Mouse (Mus musculus) brain, embryonic 14.5 days (tissue): ENCODE results near the gene Oprl1. TPM values are rescaled to one million over a fixed set of nuclear protein-coding genes. Genes with fewer than 3 reads are reported as not detected.

ENCODE experiments used
- DNase-seq: peaks from one replicate; pipeline ENCODE4 v3.0.0-alpha.2; 2011; ENCODE audit warnings: low read depth
- CTCF ChIP-seq: fragments of 200-500 bp; IDR thresholded peaks from 2 replicates; pipeline ENCODE4 v1.5.1; 2012; ENCODE audit warnings: inconsistent platforms, mild to moderate bottlenecking, moderate library complexity, borderline replicate concordance; ENCODE audit not compliant: insufficient read depth, insufficient read length; ENCODE audit errors: extremely low read depth
- POLR2A ChIP-seq: fragments of 200-500 bp; IDR thresholded peaks from 2 replicates; pipeline ENCODE4 v1.6.1; 2012; ENCODE audit warnings: mild to moderate bottlenecking, inconsistent platforms, borderline replicate concordance; ENCODE audit not compliant: poor library complexity, insufficient read depth, insufficient read length, severe bottlenecking; ENCODE audit errors: extremely low read depth
- polyA plus RNA-seq: library from polyadenylated mRNA; depleted of rRNA; stranded (reverse); fragments of >200 nt; gene quantifications from 2 replicates; pipeline ENCODE4 v1.2.3, GENCODE M21; 2012

Gene Oprl1
- polyA plus RNA-seq, 1 experiment = 102 TPM

GRCm38 (mm10) chr2:181680716-181681117 lies 34.1 kb upstream of the Oprl1 start:
- peak; percentile 42 for DNase-seq
- TF ChIP-seq POLR2A (no peak), CTCF (no peak)

GRCm38 (mm10) chr2:181681978-181682377 lies 32.8 kb upstream of the Oprl1 start:
- DNase-seq = no peak
- no peak for TF ChIP-seq POLR2A
- no peak for TF ChIP-seq CTCF

- TF ChIP-seq CTCF (no peak), POLR2A (no peak)
- no peak for DNase-seq
These were observed 31.4 kb upstream of the Oprl1 start for GRCm38 (mm10) chr2:181683381-181683780.

GRCm38 (mm10) chr2:181684713-181685112 lies 30.1 kb upstream of the Oprl1 start:
- TF ChIP-seq POLR2A = no peak
- TF ChIP-seq CTCF = no peak
- DNase-seq = no peak

GRCm38 (mm10) chr2:181685686-181686085 lies 29.1 kb upstream of the Oprl1 start:
- TF ChIP-seq POLR2A (no peak), CTCF (no peak)
- DNase-seq = no peak

GRCm38 (mm10) chr2:181687586-181687985 lies 27.2 kb upstream of the Oprl1 start:
- DNase-seq = no peak

DNA sequence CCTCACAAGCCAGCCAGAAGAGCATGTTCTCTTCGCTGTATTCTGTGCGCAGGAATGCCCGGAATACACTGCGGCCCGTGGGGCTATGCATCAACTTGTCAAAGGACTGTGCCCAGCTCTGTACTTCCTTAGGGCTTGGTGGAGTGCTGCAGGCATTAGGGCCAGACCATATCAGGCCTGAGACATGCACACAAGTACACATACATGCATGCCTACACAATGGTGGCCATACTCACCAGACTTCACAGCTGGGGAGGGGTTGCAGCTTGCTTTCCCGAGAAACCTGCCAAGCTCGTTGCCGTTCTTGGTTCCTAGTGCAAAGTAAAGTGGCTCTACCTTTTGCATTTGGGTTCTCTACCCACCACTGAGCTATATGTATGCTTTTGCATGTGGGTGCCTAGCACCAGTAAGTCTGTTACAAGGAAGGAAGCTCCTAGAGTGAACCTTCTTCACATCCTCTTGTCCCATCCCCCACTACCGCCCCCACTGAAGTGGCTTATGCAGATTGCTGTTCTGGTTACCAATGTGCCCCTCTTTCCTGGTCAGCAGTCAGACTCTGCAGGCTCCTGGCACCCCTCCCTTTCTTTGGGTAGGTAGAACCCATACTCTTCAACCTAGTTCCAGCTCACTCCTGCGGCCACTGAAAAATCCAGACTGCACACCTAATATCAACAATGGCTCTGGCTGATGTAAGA lies 25.2 kb upstream of the Oprl1 start:
- no peak for DNase-seq
- TF ChIP-seq CTCF (no peak), POLR2A (no peak)

More at GRCm38 (mm10) chr2:181687586-181687985, 27.2 kb upstream of the Oprl1 start:
- TF ChIP-seq CTCF (no peak), POLR2A (no peak)

DNA sequence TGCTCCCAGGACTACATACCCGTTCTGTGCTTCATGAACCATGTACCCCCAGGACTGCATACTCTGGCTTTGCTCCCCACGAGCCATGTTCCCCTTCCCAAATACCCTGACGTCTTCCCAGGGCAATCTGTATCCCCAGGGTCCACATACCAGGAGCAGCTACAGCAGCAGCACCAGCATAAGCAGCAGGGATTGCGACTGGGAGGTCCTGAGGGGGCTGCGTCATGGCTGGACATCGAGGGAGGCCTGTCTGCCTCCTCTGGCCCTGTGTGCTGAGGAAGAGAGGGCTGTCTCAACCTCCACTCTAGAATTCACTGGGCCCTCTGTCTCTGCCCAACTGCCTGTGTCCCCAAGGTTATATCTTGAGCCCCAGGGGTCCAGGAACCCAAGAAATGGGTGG lies 23.7 kb upstream of the Oprl1 start:
- TF ChIP-seq CTCF (no peak), POLR2A (no peak)
- DNase-seq = no peak

- TF ChIP-seq CTCF = no peak
- no peak for TF ChIP-seq POLR2A
- DNase-seq = no peak
These were observed 23.2 kb upstream of the Oprl1 start for GRCm38 (mm10) chr2:181691571-181691970.

DNA sequence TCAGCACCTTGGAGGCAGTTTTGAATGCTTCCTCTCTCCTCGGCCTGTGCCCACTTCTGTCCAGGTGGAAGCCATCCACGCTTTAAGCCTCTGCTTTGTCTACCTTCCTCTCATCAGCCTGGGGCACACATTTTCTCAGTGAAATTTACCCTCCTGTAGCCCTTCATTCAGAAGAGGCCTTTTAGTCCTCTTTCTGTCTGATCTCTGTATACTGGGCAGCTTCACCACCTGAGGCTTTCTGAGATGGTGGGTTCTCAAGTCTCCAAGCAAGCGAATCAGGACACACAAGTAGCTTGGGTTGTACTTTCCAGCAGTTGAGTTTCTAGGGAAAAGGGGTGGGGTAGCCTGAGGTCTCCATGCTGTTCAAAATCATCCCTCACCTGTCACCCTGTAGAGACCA lies 22.5 kb upstream of the Oprl1 start:
- TF ChIP-seq POLR2A = no peak
- TF ChIP-seq CTCF = no peak
- DNase-seq = no peak

- peak; percentile 70 for TF ChIP-seq POLR2A
- TF ChIP-seq CTCF = no peak
These were observed 21.2 kb upstream of the Oprl1 start, which contains the start of gene Rgs19 for GRCm38 (mm10) chr2:181693339-181694280. Rgs19 (minus strand) TSS chr2:181693977.

More at GRCm38 (mm10) chr2:181693339-181694280, 21.2 kb upstream of the Oprl1 start, which contains the start of gene Rgs19:
- peak; percentile 92 for DNase-seq
